ENCODE assay signal across 17 mouse cellular contexts in the genomic region with DNA sequence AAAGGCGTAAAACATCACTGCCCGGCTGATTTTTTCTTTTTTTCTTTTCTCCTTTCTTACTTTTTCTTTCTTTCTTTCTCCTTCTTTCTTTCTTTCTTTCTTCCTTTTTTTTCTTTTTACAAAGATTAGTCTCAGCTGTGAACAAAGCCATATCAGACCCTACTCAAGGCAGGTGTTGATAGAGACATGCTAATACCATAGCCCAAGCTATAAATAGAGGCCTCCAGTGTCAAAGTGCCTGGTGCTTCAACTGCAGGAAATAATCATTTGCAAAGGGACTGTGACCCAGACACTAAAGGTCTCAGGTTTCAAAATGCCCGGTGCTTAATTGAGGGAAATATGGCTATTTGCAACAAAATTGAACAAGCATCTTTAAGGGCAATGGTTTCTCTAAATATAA. TPM values are rescaled to one million over a fixed set of nuclear protein-coding genes. Genes with fewer than 3 reads are reported as not detected.
DNase-seq lines count a peak whose midpoint lies in the region; ATAC-seq and TF ChIP-seq lines count a peak whose summit lies in the region.
"Had no signal": no experiment of that assay in that cellular context is flagged by ENCODE, and none has a peak within 500 bp of the region (broad histone marks: within the 10 kb centered on the region; RNA-seq: fewer than 3 reads in every experiment).

No protein-coding gene starts in this region.

- no peaks in the 10 kb centered on the region for H3K4me1 ChIP-seq in forebrain, embryonic 11.5 days (replicated peaks; ENCODE audit: control insufficient read depth, insufficient read depth, low read length)
- H3K4me1 ChIP-seq in forebrain, embryonic 12.5 days: peaks cover 7% of the 10 kb centered on the region
- H3K4me1 ChIP-seq in heart, embryonic 16.5 days (ENCODE audit: control insufficient read depth, insufficient read depth, low read length): peaks cover 15% of the 10 kb centered on the region
- peaks cover 7 to 53% of the 10 kb centered on the region in 2 experiments for H3K4me1 ChIP-seq in CH12.LX (ENCODE audit: control insufficient read depth in 1 of 2, insufficient read depth in 2 of 2)
- no peaks in the 10 kb centered on the region for H3K4me1 ChIP-seq in stomach, postnatal 0 days (replicated peaks; ENCODE audit: control insufficient read depth, insufficient read depth)
- H3K4me1 ChIP-seq: embryonic facial prominence, embryonic 15.5 days; hindbrain, embryonic 15.5 days had no signal

- in situ Hi-C loops in CH12.LX (cut with MboI; ENCODE audit: low pct_ligation_motif_present, low pct_unique_long_range_greater_than_20kb, low sequenced_read_pairs): no loop called here

- dilution Hi-C loops in CH12.LX (cut with MboI; ENCODE audit: extremely low pct_ligation_motif_present, extremely low pct_unique_long_range_greater_than_20kb, low sequenced_read_pairs): no loop called here

- peak; percentile 7 for DNase-seq in forebrain, embryonic 11.5 days (ENCODE audit: low spot score)
- no peak for DNase-seq in heart, postnatal 36 days
- DNase-seq in CH12.LX (ENCODE audit: extremely low read depth): peak; percentile 34
- peak; percentile 4 for DNase-seq in stomach, postnatal 0 days (ENCODE audit: low spot score)
- no peak for DNase-seq in adrenal gland, adult 18-20 months (ENCODE audit: low spot score in 2 of 2)
- DNase-seq: adrenal gland, adult 8-10 months; adrenal gland, postnatal 36 days; gastrocnemius, postnatal 36 days; heart, adult 18-20 months; heart, postnatal 14 days; kidney, adult 2 months had no signal

- no peak for TF ChIP-seq EP300 in CH12.LX (IDR thresholded peaks at IDR 0.05; ENCODE audit: low read length)
- TF ChIP-seq EP300 in stomach, postnatal 0 days (optimal IDR thresholded peaks at IDR 0.05): no peak

- H3K9me3 ChIP-seq in forebrain, embryonic 11.5 days (ENCODE audit: control insufficient read depth, low read length): peaks cover 3% of the 10 kb centered on the region; the same call in 1 of the 2 replicates
- peaks cover 5% of the 10 kb centered on the region; the same call in 1 of the 2 replicates for H3K9me3 ChIP-seq in forebrain, embryonic 12.5 days
- no peaks in the 10 kb centered on the region for H3K9me3 ChIP-seq in heart, embryonic 16.5 days (replicated peaks; ENCODE audit: control insufficient read depth, low read length)
- H3K9me3 ChIP-seq in CH12.LX (replicated peaks; ENCODE audit: low read length): no peaks in the 10 kb centered on the region
- H3K9me3 ChIP-seq in stomach, postnatal 0 days (ENCODE audit: control insufficient read depth, low read length): no peaks in the 10 kb centered on the region
- H3K9me3 ChIP-seq: embryonic facial prominence, embryonic 15.5 days; hindbrain, embryonic 15.5 days had no signal

- H3K4me2 ChIP-seq in forebrain, embryonic 11.5 days (ENCODE audit: low read depth, low read length, severe bottlenecking): no peak overlapping the region
- no peak overlapping the region for H3K4me2 ChIP-seq in forebrain, embryonic 12.5 days
- no peak overlapping the region for H3K4me2 ChIP-seq in heart, embryonic 16.5 days (ENCODE audit: low read depth, low read length)
- H3K4me2 ChIP-seq in CH12.LX (ENCODE audit: insufficient read depth, low read depth, poor library complexity, severe bottlenecking): no peak overlapping the region
- no peak overlapping the region for H3K4me2 ChIP-seq in stomach, postnatal 0 days (replicated peaks; ENCODE audit: low read depth)
- H3K4me2 ChIP-seq: embryonic facial prominence, embryonic 15.5 days; heart, embryonic 13.5 days had no signal

- TF ChIP-seq POLR2A in CH12.LX (IDR thresholded peaks at IDR 0.05; ENCODE audit: low read depth, low read length): no peak

- no peak for TF ChIP-seq RAD21 in CH12.LX (IDR thresholded peaks at IDR 0.05; ENCODE audit: low read depth, low read length)

- intact Hi-C loops in heart, postnatal 36 days (cut with DNase I): no loop called here

- no peaks in the 10 kb centered on the region for H3K79me2 ChIP-seq in CH12.LX (replicated peaks; ENCODE audit: control insufficient read depth, extremely low read depth, insufficient read depth, poor library complexity, severe bottlenecking)

- TF ChIP-seq CTCF in CH12.LX (conservative IDR thresholded peaks at IDR 0.05 in 1 of 2, IDR thresholded peaks at IDR 0.05 in 1 of 2; ENCODE audit: low read depth in 2 of 2, low read length in 2 of 2): no peak
- TF ChIP-seq CTCF in stomach, postnatal 0 days (IDR thresholded peaks at IDR 0.05; ENCODE audit: low read depth): no peak

- no peaks in the 10 kb centered on the region for H3K36me3 ChIP-seq in forebrain, embryonic 11.5 days (ENCODE audit: control insufficient read depth, insufficient read depth, low read length)
- no peaks in the 10 kb centered on the region for H3K36me3 ChIP-seq in forebrain, embryonic 12.5 days (replicated peaks)
- no peaks in the 10 kb centered on the region for H3K36me3 ChIP-seq in heart, embryonic 16.5 days (ENCODE audit: control insufficient read depth, insufficient read depth)
- H3K36me3 ChIP-seq in CH12.LX (replicated peaks in 1 of 2; ENCODE audit: control insufficient read depth in 1 of 2, insufficient read depth in 1 of 2, low read length in 1 of 2): no peaks in the 10 kb centered on the region
- H3K36me3 ChIP-seq in stomach, postnatal 0 days (ENCODE audit: control insufficient read depth, insufficient read depth, low read length): no peaks in the 10 kb centered on the region
- H3K36me3 ChIP-seq: embryonic facial prominence, embryonic 15.5 days; heart, embryonic 13.5 days; hindbrain, embryonic 15.5 days had no signal

- 75% methylated on average over 3 of the region's 3 CpGs for WGBS in forebrain, embryonic 11.5 days
- WGBS in forebrain, embryonic 12.5 days: 76% methylated on average over 3 of the region's 3 CpGs
- 68% methylated on average over 3 of the region's 3 CpGs for WGBS in heart, embryonic 16.5 days
- WGBS in stomach, postnatal 0 days: 80% methylated on average over 3 of the region's 3 CpGs

- H3K27me3 ChIP-seq in forebrain, embryonic 11.5 days (ENCODE audit: control insufficient read depth, insufficient read depth, low read length): no peaks in the 10 kb centered on the region
- no peaks in the 10 kb centered on the region for H3K27me3 ChIP-seq in forebrain, embryonic 12.5 days
- no peaks in the 10 kb centered on the region for H3K27me3 ChIP-seq in heart, embryonic 16.5 days (ENCODE audit: control insufficient read depth, insufficient read depth, low read length)
- no peaks in the 10 kb centered on the region for H3K27me3 ChIP-seq in CH12.LX (replicated peaks)
- no peaks in the 10 kb centered on the region for H3K27me3 ChIP-seq in stomach, postnatal 0 days (ENCODE audit: control insufficient read depth, insufficient read depth, low read length)
- H3K27me3 ChIP-seq: embryonic facial prominence, embryonic 15.5 days; heart, embryonic 13.5 days; hindbrain, embryonic 15.5 days had no signal

- ATAC-seq in forebrain, embryonic 11.5 days (replicated peaks; ENCODE audit: low FRiP score): no peak
- ATAC-seq in forebrain, embryonic 12.5 days (ENCODE audit: low FRiP score): no peak
- ATAC-seq in heart, embryonic 16.5 days (replicated peaks; ENCODE audit: extremely low read depth, insufficient read depth, low FRiP score): no peak
- no peak for ATAC-seq in stomach, postnatal 0 days (ENCODE audit: low FRiP score, low TSS enrichment)

- H3K9ac ChIP-seq in forebrain, embryonic 11.5 days (ENCODE audit: low read length): no peak overlapping the region
- H3K9ac ChIP-seq in forebrain, embryonic 12.5 days: no peak overlapping the region
- no peak overlapping the region for H3K9ac ChIP-seq in heart, embryonic 16.5 days (ENCODE audit: low read length)
- H3K9ac ChIP-seq in CH12.LX (ENCODE audit: insufficient read depth, low read depth): no peak overlapping the region
- H3K9ac ChIP-seq in stomach, postnatal 0 days (ENCODE audit: low read length): no peak overlapping the region
- H3K9ac ChIP-seq: embryonic facial prominence, embryonic 15.5 days; heart, embryonic 13.5 days; hindbrain, embryonic 15.5 days had no signal

- 0 out of 2 replicates have a peak overlapping the region, but pooled peaks have one; percentile 41 for H3K27ac ChIP-seq in forebrain, embryonic 11.5 days (ENCODE audit: low read depth, low read length)
- no peak overlapping the region for H3K27ac ChIP-seq in forebrain, embryonic 12.5 days
- peak overlapping the region; percentile 41; the same call in 1 of the 2 replicates for H3K27ac ChIP-seq in heart, embryonic 16.5 days (ENCODE audit: low read length)
- no peak overlapping the region for H3K27ac ChIP-seq in CH12.LX (ENCODE audit: insufficient read depth, low read depth)
- H3K27ac ChIP-seq in stomach, postnatal 0 days (replicated peaks): no peak overlapping the region
- H3K27ac ChIP-seq: embryonic facial prominence, embryonic 15.5 days; heart, embryonic 13.5 days; hindbrain, embryonic 15.5 days had no signal

- H3K4me3 ChIP-seq in forebrain, embryonic 11.5 days (ENCODE audit: low read depth, low read length): no peak overlapping the region
- no peak overlapping the region for H3K4me3 ChIP-seq in forebrain, embryonic 12.5 days (replicated peaks)
- H3K4me3 ChIP-seq in heart, embryonic 16.5 days (ENCODE audit: low read length): no peak overlapping the region
- no peak overlapping the region for H3K4me3 ChIP-seq in CH12.LX (replicated peaks in 1 of 3; ENCODE audit: low read depth in 2 of 3, low read length in 2 of 3, poor library complexity in 1 of 3)
- H3K4me3 ChIP-seq in stomach, postnatal 0 days (ENCODE audit: low read depth, low read length): no peak overlapping the region
- H3K4me3 ChIP-seq: embryonic facial prominence, embryonic 15.5 days; erythroblast, embryonic 14.5 days; heart, embryonic 13.5 days had no signal

RNA-seq across cellular contexts. Expression of a gene that starts 20.3 kb away (rescaled TPM):
- polyA plus RNA-seq in forebrain, embryonic 11.5 days (2014; fragmentation: Nextera tagmentation; extraction: Ambion mirVana): 433 and 467 TPM in 2 replicates
- 419 and 449 TPM in 2 replicates for polyA plus RNA-seq in forebrain, embryonic 12.5 days (2016; fragmentation: Nextera tagmentation; extraction: Ambion mirVana)
- 260 and 349 TPM in 2 replicates for polyA plus RNA-seq in heart, embryonic 16.5 days (2015; fragmentation: Nextera tagmentation; extraction: Ambion mirVana)
- total RNA-seq in heart, postnatal 36 days (2021): 10 to 100 TPM; 68.3 to 78.2 TPM
- total RNA-seq in CH12.LX (2012; rRNA removed) (50.8 and 51.3 TPM in 2 replicates), CH12.LX (2014; rRNA removed) (195 and 220 TPM in 2 replicates)
- 366 and 509 TPM in 2 replicates for polyA plus RNA-seq in CH12.LX (2012; ENCODE audit: insufficient read length, low read depth)
- 168 and 177 TPM in 2 replicates for polyA plus RNA-seq in stomach, postnatal 0 days (2015; fragmentation: Nextera tagmentation; extraction: Ambion mirVana)
- 10 to 100 TPM; 63.0 to 71.1 TPM for total RNA-seq in adrenal gland, adult 18-20 months (2021)

RNA-seq across cellular contexts. Expression of a gene that starts 31.6 kb away (rescaled TPM):
- polyA plus RNA-seq in forebrain, embryonic 11.5 days (2014; fragmentation: Nextera tagmentation; extraction: Ambion mirVana): 94.1 and 101 TPM in 2 replicates
- 91.8 and 95.1 TPM in 2 replicates for polyA plus RNA-seq in forebrain, embryonic 12.5 days (2016; fragmentation: Nextera tagmentation; extraction: Ambion mirVana)
- 36.5 and 42.5 TPM in 2 replicates for polyA plus RNA-seq in heart, embryonic 16.5 days (2015; fragmentation: Nextera tagmentation; extraction: Ambion mirVana)
- total RNA-seq in heart, postnatal 36 days (2021): 10 to 100 TPM; 22.8 to 23.7 TPM
- total RNA-seq in CH12.LX (2012; rRNA removed) (45.7 and 54.0 TPM in 2 replicates), CH12.LX (2014; rRNA removed) (56.0 and 62.1 TPM in 2 replicates)
- 75.2 and 76.3 TPM in 2 replicates for polyA plus RNA-seq in CH12.LX (2012; ENCODE audit: insufficient read length, low read depth)
- polyA plus RNA-seq in stomach, postnatal 0 days (2015; fragmentation: Nextera tagmentation; extraction: Ambion mirVana): 24.9 and 27.0 TPM in 2 replicates
- total RNA-seq in adrenal gland, adult 18-20 months (2021): 10 to 100 TPM; 24.7 to 30.2 TPM

RNA-seq across cellular contexts. Expression of a gene that starts 39.6 kb away (rescaled TPM):
- 4.4 and 4.5 TPM in 2 replicates for polyA plus RNA-seq in forebrain, embryonic 11.5 days (2014; fragmentation: Nextera tagmentation; extraction: Ambion mirVana)
- 2.8 and 3.0 TPM in 2 replicates for polyA plus RNA-seq in forebrain, embryonic 12.5 days (2016; fragmentation: Nextera tagmentation; extraction: Ambion mirVana)
- polyA plus RNA-seq in heart, embryonic 16.5 days (2015; fragmentation: Nextera tagmentation; extraction: Ambion mirVana): 9.0 and 11.5 TPM in 2 replicates
- 10 to 100 TPM in 1 of 2 experiments, 1 to 10 TPM in 1; 4.1 to 12.8 TPM for total RNA-seq in heart, postnatal 36 days (2021)
- total RNA-seq in CH12.LX (2012; rRNA removed): 10.6 and 10.9 TPM in 2 replicates
- 13.2 and 15.2 TPM in 2 replicates for total RNA-seq in CH12.LX (2014; rRNA removed)
- 13.8 and 18.2 TPM in 2 replicates for polyA plus RNA-seq in CH12.LX (2012; ENCODE audit: insufficient read length, low read depth)
- 14.1 and 18.5 TPM in 2 replicates for polyA plus RNA-seq in stomach, postnatal 0 days (2015; fragmentation: Nextera tagmentation; extraction: Ambion mirVana)
- total RNA-seq in adrenal gland, adult 18-20 months (2021): 10 to 100 TPM in 1 of 2 experiments, 1 to 10 TPM in 1; 6.5 to 13.6 TPM

Comparison
In these comparisons a context has a peak if more than half of its experiments do, and no peak if none do; other contexts are left out.
1. H3K27ac ChIP-seq: peak in forebrain, embryonic 11.5 days (single experiment) and heart, embryonic 16.5 days (single experiment); none in forebrain, embryonic 12.5 days (single experiment), CH12.LX (single experiment) and stomach, postnatal 0 days (single experiment).
2. DNase-seq: peak in forebrain, embryonic 11.5 days (single experiment), CH12.LX (single experiment) and stomach, postnatal 0 days (single experiment); none in heart, postnatal 36 days (0 of 2) and adrenal gland, adult 18-20 months (0 of 2).